Mouse (Mus musculus): ENCODE measurements at regions not wholly inside any gene's neighbourhood (a gene's known extent, or its start where the extent isn't known, plus 50 kb on each side); places are given as distances from the start of the nearest gene placed in this dataset.

DNA sequence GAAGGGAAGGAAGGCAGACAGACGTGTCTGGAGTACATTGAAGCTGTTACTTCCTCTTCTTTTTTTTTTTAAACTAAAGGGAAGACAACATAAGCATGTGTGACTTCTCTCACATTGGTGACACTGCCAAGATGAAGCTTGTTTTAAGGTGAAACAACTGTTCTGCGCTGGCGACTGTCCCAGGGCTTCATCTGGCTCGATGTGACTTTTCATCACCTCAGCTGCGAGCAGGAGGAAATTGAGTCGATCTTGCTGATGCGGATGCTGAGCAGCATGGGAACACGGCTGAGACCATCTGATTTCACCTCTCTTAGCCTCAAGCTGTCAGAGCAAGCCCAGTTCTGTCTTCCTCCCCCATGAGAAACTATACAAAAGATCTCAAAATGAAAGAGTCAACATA lies 363.1 kb upstream of the Cdh5 start:
- 70% methylated on average over 8 of the region's 8 CpGs for WGBS
- no peak for TF ChIP-seq CTCF (IDR thresholded peaks at IDR 0.05; ENCODE audit: low read depth)
- Histone ChIP-seq H3K36me3 (ENCODE audit: insufficient read depth, low read length) (no peaks in the 10 kb centered on the region), H3K27ac (no peak overlapping the region), H3K4me2 (ENCODE audit: low read depth, low read length) (no peak overlapping the region), H3K27me3 (ENCODE audit: insufficient read depth, low read length) (no peaks in the 10 kb centered on the region), H3K9ac (replicated peaks; ENCODE audit: low read length) (no peak overlapping the region), H3K9me3 (ENCODE audit: low read length) (no peaks in the 10 kb centered on the region), H3K4me1 (ENCODE audit: insufficient read depth, low read length) (no peaks in the 10 kb centered on the region), H3K4me3 (ENCODE audit: low read length) (no peak overlapping the region)
- ATAC-seq (no peak), DNase-seq (ENCODE audit: low spot score) (no peak)

DNA sequence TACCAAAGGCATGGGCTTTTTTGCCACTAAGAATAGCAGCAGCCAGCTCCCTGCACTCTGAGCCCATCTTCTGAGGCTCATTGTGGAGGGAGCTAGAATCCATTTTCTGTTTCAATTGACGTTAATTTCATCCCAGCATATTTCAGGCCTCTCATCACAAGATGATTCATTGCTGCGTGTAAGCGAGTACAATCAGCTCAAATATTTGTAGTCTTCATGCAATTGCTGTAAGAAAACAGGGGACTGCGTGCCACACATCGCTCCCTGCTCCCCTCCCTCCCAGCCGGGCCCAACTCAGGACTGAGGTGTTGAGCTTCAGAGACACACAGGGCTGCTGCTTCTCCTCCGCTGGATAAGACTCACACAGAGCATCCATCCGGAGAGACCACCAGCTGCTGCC lies 360.0 kb upstream of the Cdh5 start:
- WGBS, result 64% methylated on average over 8 of the region's 8 CpGs
- no peak for ATAC-seq
- peak; percentile 22 for DNase-seq (ENCODE audit: low spot score)

DNA sequence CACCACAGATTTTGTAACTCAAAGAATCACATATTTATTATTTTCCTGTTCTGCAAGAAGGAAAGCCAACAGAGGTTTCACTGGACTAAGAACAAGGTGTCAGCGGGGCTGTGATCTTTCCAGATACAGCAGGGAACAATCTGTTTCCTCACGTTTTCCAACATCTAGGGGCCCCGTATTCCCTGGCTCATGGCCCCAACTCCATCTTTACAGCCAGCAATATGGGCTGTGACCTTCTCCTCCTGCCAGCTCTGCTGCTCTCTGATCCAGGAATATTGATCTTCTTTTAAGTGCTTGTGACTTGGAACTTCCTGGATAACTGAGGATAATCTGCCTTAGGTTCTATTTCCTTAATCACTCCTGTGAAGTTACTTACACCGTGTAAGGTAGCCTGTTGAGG lies 352.7 kb upstream of the Cdh5 start:
- DNase-seq (ENCODE audit: low spot score), result no peak
- Histone ChIP-seq H3K9me3 (ENCODE audit: low read length) (no peaks in the 10 kb centered on the region), H3K4me2 (ENCODE audit: low read depth, low read length) (no peak overlapping the region), H3K36me3 (ENCODE audit: insufficient read depth, low read length) (no peaks in the 10 kb centered on the region), H3K27me3 (ENCODE audit: insufficient read depth, low read length) (no peaks in the 10 kb centered on the region), H3K27ac (no peak overlapping the region), H3K4me1 (ENCODE audit: insufficient read depth, low read length) (peaks cover 6% of the 10 kb centered on the region; the same call in 1 of the 2 replicates), H3K9ac (replicated peaks; ENCODE audit: low read length) (no peak overlapping the region), H3K4me3 (ENCODE audit: low read length) (no peak overlapping the region)
- WGBS, result 78% methylated on average over 4 of the region's 4 CpGs
- no peak for TF ChIP-seq CTCF (IDR thresholded peaks at IDR 0.05; ENCODE audit: low read depth)
- no peak for ATAC-seq

More for the DNA sequence above, 360.0 kb upstream of the Cdh5 start:
- H3K4me2 ChIP-seq (ENCODE audit: low read depth, low read length), result no peak overlapping the region
- no peak overlapping the region for H3K9ac ChIP-seq (replicated peaks; ENCODE audit: low read length)
- H3K9me3 ChIP-seq (ENCODE audit: low read length), result no peaks in the 10 kb centered on the region
- H3K27ac ChIP-seq, result no peak overlapping the region
- no peak overlapping the region for H3K4me3 ChIP-seq (ENCODE audit: low read length)
- no peaks in the 10 kb centered on the region for H3K27me3 ChIP-seq (ENCODE audit: insufficient read depth, low read length)
- no peak for TF ChIP-seq CTCF (IDR thresholded peaks at IDR 0.05; ENCODE audit: low read depth)
- no peaks in the 10 kb centered on the region for H3K36me3 ChIP-seq (ENCODE audit: insufficient read depth, low read length)
- no peaks in the 10 kb centered on the region for H3K4me1 ChIP-seq (ENCODE audit: insufficient read depth, low read length)

DNA sequence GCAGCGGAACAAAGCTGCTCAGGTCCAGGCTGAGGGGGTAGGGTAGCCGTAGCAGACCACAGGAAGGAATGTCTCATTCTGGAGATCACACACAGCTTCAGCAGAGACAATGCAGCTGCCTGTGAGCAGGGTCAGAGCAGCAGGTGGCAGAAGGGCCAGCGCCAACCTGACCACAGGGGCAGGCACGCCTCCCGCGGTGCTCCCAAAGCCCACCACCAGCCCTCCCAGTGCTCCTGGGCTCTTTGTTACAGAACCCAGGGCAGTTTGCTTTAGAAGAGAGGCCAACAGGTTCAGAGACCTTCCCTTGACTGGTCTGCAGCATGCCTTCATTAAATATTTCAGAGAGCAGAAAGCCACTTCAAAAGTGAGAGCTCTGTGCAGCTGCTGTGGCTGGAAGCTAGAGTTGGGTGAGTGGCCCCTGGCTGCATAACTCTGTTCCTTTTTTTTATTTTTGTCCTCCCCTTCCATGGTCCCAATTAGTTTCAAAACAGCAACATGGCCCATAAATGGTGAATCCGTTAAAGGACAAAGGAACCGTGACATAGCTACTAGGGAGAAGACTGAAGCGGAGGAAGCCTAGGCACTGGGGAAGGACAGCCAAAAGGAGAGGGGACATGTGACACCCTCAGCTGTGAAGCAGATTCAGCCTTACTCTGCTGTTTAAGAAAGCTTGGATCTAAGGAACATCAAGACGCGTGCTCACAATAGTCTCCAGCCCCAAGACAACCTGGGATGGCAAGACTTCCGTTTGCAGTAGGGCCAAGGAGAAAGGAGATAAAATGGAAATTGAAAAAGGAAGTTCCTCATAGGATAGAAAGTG lies 350.9 kb upstream of the Cdh5 start:
- Histone ChIP-seq H3K9ac (replicated peaks; ENCODE audit: low read length) (no peak overlapping the region), H3K27ac (no peak overlapping the region), H3K4me2 (ENCODE audit: low read depth, low read length) (no peak overlapping the region), H3K9me3 (ENCODE audit: low read length) (no peaks in the 10 kb centered on the region), H3K27me3 (ENCODE audit: insufficient read depth, low read length) (no peaks in the 10 kb centered on the region), H3K4me1 (ENCODE audit: insufficient read depth, low read length) (peaks cover 6% of the 10 kb centered on the region; the same call in 1 of the 2 replicates), H3K36me3 (ENCODE audit: insufficient read depth, low read length) (no peaks in the 10 kb centered on the region), H3K4me3 (ENCODE audit: low read length) (no peak overlapping the region)
- DNase-seq (ENCODE audit: low spot score) (no peak), ATAC-seq (no peak)
- 38% methylated on average over 12 of the region's 12 CpGs for WGBS
- no peak for TF ChIP-seq CTCF (IDR thresholded peaks at IDR 0.05; ENCODE audit: low read depth)

DNA sequence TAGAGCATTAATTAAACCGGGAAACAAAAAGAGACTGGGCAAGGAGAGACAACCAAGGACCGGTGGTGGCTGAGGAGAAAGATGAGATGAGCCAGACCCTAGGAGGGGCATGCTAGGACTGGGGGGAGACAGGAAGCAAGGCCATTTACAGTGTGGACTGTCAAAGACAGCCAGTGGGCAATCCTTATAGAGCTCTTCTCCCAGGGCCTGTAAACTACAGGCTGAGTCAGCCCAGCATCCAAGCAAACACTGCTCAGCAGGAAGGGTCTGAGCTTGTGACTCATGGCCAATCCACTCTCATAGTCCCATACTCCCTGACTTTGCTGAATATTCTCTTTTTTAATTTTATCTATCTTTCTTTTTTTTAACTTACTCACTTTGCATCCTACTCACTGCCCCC lies 350.3 kb upstream of the Cdh5 start:
- peaks cover 6% of the 10 kb centered on the region; the same call in 1 of the 2 replicates for H3K4me1 ChIP-seq (ENCODE audit: insufficient read depth, low read length)
- no peak for ATAC-seq

DNA sequence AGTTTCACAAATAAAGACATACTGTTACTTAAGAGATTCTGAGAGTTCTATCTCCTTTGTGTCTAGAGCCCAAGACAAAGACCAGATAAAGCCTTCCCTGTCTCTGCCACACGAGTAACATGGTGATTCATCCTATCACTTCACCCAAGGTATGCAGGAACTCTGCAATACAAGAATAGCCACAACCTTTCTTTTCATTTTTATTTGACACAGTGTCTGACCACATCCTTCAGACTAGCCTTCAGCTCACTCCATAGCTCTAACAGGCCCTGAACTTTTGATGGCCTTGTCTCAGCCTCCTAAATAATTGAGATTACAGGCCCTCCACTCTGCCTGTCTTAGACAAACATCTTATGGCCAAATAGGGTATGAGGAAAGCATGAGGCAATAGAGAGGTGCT lies 337.6 kb upstream of the Cdh5 start:
- ATAC-seq (no peak), DNase-seq (ENCODE audit: low spot score) (no peak)
- 86% methylated on average over 1 of the region's 1 CpGs for WGBS
- Histone ChIP-seq H3K4me2 (ENCODE audit: low read depth, low read length) (no peak overlapping the region), H3K4me1 (ENCODE audit: insufficient read depth, low read length) (no peaks in the 10 kb centered on the region), H3K4me3 (ENCODE audit: low read length) (no peak overlapping the region), H3K9me3 (ENCODE audit: low read length) (no peaks in the 10 kb centered on the region), H3K27ac (no peak overlapping the region), H3K36me3 (ENCODE audit: insufficient read depth, low read length) (no peaks in the 10 kb centered on the region), H3K27me3 (ENCODE audit: insufficient read depth, low read length) (no peaks in the 10 kb centered on the region), H3K9ac (replicated peaks; ENCODE audit: low read length) (no peak overlapping the region)
- no peak for TF ChIP-seq CTCF (IDR thresholded peaks at IDR 0.05; ENCODE audit: low read depth)

More for the DNA sequence above, 350.3 kb upstream of the Cdh5 start:
- H3K27ac ChIP-seq, result no peak overlapping the region
- no peak overlapping the region for H3K4me3 ChIP-seq (ENCODE audit: low read length)
- no peaks in the 10 kb centered on the region for H3K9me3 ChIP-seq (ENCODE audit: low read length)
- WGBS, result 63% methylated on average over 2 of the region's 2 CpGs
- no peak overlapping the region for H3K4me2 ChIP-seq (ENCODE audit: low read depth, low read length)
- TF ChIP-seq CTCF (IDR thresholded peaks at IDR 0.05; ENCODE audit: low read depth), result no peak
- H3K36me3 ChIP-seq (ENCODE audit: insufficient read depth, low read length), result no peaks in the 10 kb centered on the region
- H3K27me3 ChIP-seq (ENCODE audit: insufficient read depth, low read length), result no peaks in the 10 kb centered on the region
- DNase-seq (ENCODE audit: low spot score), result no peak
- H3K9ac ChIP-seq (replicated peaks; ENCODE audit: low read length), result no peak overlapping the region

DNA sequence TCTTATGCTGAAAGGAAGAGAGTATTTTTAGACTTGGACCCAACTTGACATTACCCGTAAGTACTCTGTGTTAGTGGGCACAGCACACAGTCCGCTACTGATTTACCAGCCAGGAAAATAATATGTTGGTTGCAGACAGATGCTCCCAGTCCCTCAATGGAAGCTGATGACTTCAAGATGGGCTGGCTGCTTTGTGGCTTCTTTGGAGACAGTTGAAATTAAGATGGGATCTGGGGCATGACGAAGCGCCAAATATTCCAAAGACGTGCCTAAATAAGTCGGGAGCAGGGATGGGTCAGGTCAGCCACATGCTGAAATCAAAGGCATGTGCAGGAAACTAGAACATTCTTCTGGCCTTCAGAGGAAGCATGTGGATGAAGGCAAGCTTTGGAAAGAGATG lies 321.8 kb upstream of the Cdh5 start:
- Histone ChIP-seq H3K4me1 (ENCODE audit: insufficient read depth, low read length) (no peaks in the 10 kb centered on the region), H3K27me3 (ENCODE audit: insufficient read depth, low read length) (no peaks in the 10 kb centered on the region), H3K9me3 (ENCODE audit: low read length) (no peaks in the 10 kb centered on the region), H3K4me2 (ENCODE audit: low read depth, low read length) (no peak overlapping the region), H3K4me3 (ENCODE audit: low read length) (no peak overlapping the region), H3K27ac (no peak overlapping the region), H3K9ac (replicated peaks; ENCODE audit: low read length) (no peak overlapping the region), H3K36me3 (ENCODE audit: insufficient read depth, low read length) (no peaks in the 10 kb centered on the region)
- no peak for DNase-seq (ENCODE audit: low spot score)
- WGBS, result 85% methylated on average over 6 of the region's 6 CpGs
- no peak for ATAC-seq
- no peak for TF ChIP-seq CTCF (IDR thresholded peaks at IDR 0.05; ENCODE audit: low read depth)

All from hindbrain, postnatal 0 days (tissue).